Mouse (Mus musculus): Measurements from ENCODE around the gene Rab40c. TPM values are rescaled to one million over a fixed set of nuclear protein-coding genes. Genes with fewer than 3 reads are reported as not detected.

The Rab40c gene
- polyA plus RNA-seq, 1 experiment, result 18.3 TPM

DNA sequence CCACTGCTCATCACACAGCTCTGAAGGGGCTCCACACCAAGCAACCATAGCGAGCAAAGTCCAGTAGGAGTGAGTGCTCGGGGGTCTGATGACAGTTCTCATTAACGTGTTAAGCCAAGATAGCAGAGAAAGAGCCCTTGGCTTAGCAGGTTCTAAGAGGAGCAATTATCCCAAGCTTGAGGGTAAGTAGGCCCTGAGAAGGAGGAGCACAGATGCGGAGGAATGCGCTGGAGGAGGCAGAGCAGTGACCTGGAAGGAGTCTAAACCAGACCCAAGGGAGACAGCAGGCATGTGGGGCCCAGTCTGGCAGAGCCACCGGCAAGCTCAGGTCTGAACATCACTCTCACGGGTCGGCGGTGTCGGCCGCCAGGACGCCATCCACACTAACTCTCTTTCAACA is 23.6 kb downstream of the Rab40c start:
- no peaks in the 10 kb centered on the region for H3K27me3 ChIP-seq (ENCODE audit: control insufficient read depth, insufficient read depth, insufficient read length)
- TF ChIP-seq CEBPB (IDR thresholded peaks at IDR 0.05; ENCODE audit: insufficient read depth, poor library complexity, severe bottlenecking), result no peak
- no peak for TF ChIP-seq MYOD1 (IDR thresholded peaks at IDR 0.05; ENCODE audit: control insufficient read depth in 1 of 3, insufficient read length in 2 of 3, low read depth in 2 of 3)
- no peak for TF ChIP-seq SRF (IDR thresholded peaks at IDR 0.05; ENCODE audit: control insufficient read depth, insufficient read length, low read depth)
- no peak for TF ChIP-seq TCF3 (IDR thresholded peaks at IDR 0.05; ENCODE audit: insufficient read length, low read depth)
- no peak for TF ChIP-seq E2F4 (IDR thresholded peaks at IDR 0.05; ENCODE audit: insufficient read depth)
- no peak for TF ChIP-seq MYOG (IDR thresholded peaks at IDR 0.05; ENCODE audit: control insufficient read depth in 1 of 3, insufficient read depth in 1 of 3, insufficient read length in 2 of 3, low read depth in 2 of 3)
- TF ChIP-seq REST (IDR thresholded peaks at IDR 0.05; ENCODE audit: insufficient read depth, insufficient read length), result no peak
- no peak for TF ChIP-seq POLR2A (IDR thresholded peaks at IDR 0.05; ENCODE audit: insufficient read length, low read depth)
- TF ChIP-seq TCF12 (IDR thresholded peaks at IDR 0.05; ENCODE audit: insufficient read depth, poor library complexity, severe bottlenecking), result no peak
- no peak for TF ChIP-seq POLR2AphosphoS2 (IDR thresholded peaks at IDR 0.05; ENCODE audit: insufficient read length, low read depth)
- no peak for TF ChIP-seq MAX (IDR thresholded peaks at IDR 0.05; ENCODE audit: low read depth)
- TF ChIP-seq USF1 (IDR thresholded peaks at IDR 0.05; ENCODE audit: low read depth), result no peak
- no peak overlapping the region for H3K4me2 ChIP-seq (ENCODE audit: low read depth)
- H3ac ChIP-seq (ENCODE audit: control insufficient read depth, insufficient read length), result no peak overlapping the region
- H3K36me3 ChIP-seq (ENCODE audit: control insufficient read depth, insufficient read depth), result peaks cover 7% of the 10 kb centered on the region
- H3K79me2 ChIP-seq (ENCODE audit: control insufficient read depth, insufficient read depth), result peaks cover 1% of the 10 kb centered on the region
- H3K4me3 ChIP-seq, result no peak overlapping the region

GRCm38 (mm10) chr17:25895415-25895814 is 24.1 kb downstream of the Rab40c start:
- Histone ChIP-seq H3K4me3 (no peak overlapping the region), H3K36me3 (ENCODE audit: control insufficient read depth, insufficient read depth) (peaks cover 7% of the 10 kb centered on the region), H3K4me2 (ENCODE audit: low read depth) (no peak overlapping the region), H3K79me2 (ENCODE audit: control insufficient read depth, insufficient read depth) (no peaks in the 10 kb centered on the region), H3K27me3 (ENCODE audit: control insufficient read depth, insufficient read depth, insufficient read length) (no peaks in the 10 kb centered on the region), H3ac (ENCODE audit: control insufficient read depth, insufficient read length) (no peak overlapping the region)
- TF ChIP-seq TCF12 (IDR thresholded peaks at IDR 0.05; ENCODE audit: insufficient read depth, poor library complexity, severe bottlenecking) (no peak), TCF3 (IDR thresholded peaks at IDR 0.05; ENCODE audit: insufficient read length, low read depth) (no peak), USF1 (IDR thresholded peaks at IDR 0.05; ENCODE audit: low read depth) (no peak), POLR2A (IDR thresholded peaks at IDR 0.05; ENCODE audit: insufficient read length, low read depth) (no peak), MAX (IDR thresholded peaks at IDR 0.05; ENCODE audit: low read depth) (no peak), MYOG (IDR thresholded peaks at IDR 0.05; ENCODE audit: control insufficient read depth in 1 of 3, insufficient read depth in 1 of 3, insufficient read length in 2 of 3, low read depth in 2 of 3) (no peak), MYOD1 (IDR thresholded peaks at IDR 0.05; ENCODE audit: control insufficient read depth in 1 of 3, insufficient read length in 2 of 3, low read depth in 2 of 3) (no peak), REST (IDR thresholded peaks at IDR 0.05; ENCODE audit: insufficient read depth, insufficient read length) (no peak), E2F4 (IDR thresholded peaks at IDR 0.05; ENCODE audit: insufficient read depth) (no peak), POLR2AphosphoS2 (IDR thresholded peaks at IDR 0.05; ENCODE audit: insufficient read length, low read depth) (no peak), SRF (IDR thresholded peaks at IDR 0.05; ENCODE audit: control insufficient read depth, insufficient read length, low read depth) (no peak), CEBPB (IDR thresholded peaks at IDR 0.05; ENCODE audit: insufficient read depth, poor library complexity, severe bottlenecking) (no peak)

- H3K27me3 ChIP-seq (ENCODE audit: control insufficient read depth, insufficient read depth, insufficient read length), result no peaks in the 10 kb centered on the region
- H3K4me3 ChIP-seq, result no peak overlapping the region
- H3K79me2 ChIP-seq (ENCODE audit: control insufficient read depth, insufficient read depth), result no peaks in the 10 kb centered on the region
- H3K4me2 ChIP-seq (ENCODE audit: low read depth), result no peak overlapping the region
- TF ChIP-seq MYOG (IDR thresholded peaks at IDR 0.05; ENCODE audit: control insufficient read depth in 1 of 3, insufficient read depth in 1 of 3, insufficient read length in 2 of 3, low read depth in 2 of 3) (peak in 1 of 3 experiments; percentile 45), MYOD1 (IDR thresholded peaks at IDR 0.05; ENCODE audit: control insufficient read depth in 1 of 3, insufficient read length in 2 of 3, low read depth in 2 of 3) (peak in 2 of 3 experiments; percentile 81 to 83), TCF3 (IDR thresholded peaks at IDR 0.05; ENCODE audit: insufficient read length, low read depth) (no peak)
- H3K36me3 ChIP-seq (ENCODE audit: control insufficient read depth, insufficient read depth), result peaks cover 8% of the 10 kb centered on the region
- H3ac ChIP-seq (ENCODE audit: control insufficient read depth, insufficient read length), result no peak overlapping the region
Observed at GRCm38 (mm10) chr17:25893975-25894617, 25.4 kb downstream of the Rab40c start.

DNA sequence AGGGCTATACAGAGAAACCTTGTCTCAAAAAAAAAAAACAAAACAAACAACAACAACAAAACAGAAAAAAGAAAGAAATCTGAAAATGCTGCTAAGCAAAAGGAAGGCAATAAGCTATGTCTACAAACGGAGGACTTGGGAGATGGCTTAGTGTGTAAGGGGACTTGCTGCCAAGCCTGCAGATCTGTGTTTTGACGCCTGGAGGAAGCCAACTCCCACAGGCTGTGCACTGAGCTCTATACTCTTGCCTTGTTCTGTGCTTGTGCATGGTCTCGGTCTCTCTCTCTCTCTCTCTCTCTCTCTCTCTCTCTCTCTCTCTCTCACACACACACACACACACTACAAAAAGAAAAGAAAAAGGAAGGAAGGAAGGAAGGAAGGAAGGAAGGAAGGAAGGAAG is 30.7 kb downstream of the Rab40c start:
- no peak for TF ChIP-seq SRF (IDR thresholded peaks at IDR 0.05; ENCODE audit: control insufficient read depth, insufficient read length, low read depth)
- no peak for TF ChIP-seq MAX (IDR thresholded peaks at IDR 0.05; ENCODE audit: low read depth)
- no peak for TF ChIP-seq MYOG (IDR thresholded peaks at IDR 0.05; ENCODE audit: control insufficient read depth in 1 of 3, insufficient read depth in 1 of 3, insufficient read length in 2 of 3, low read depth in 2 of 3)
- TF ChIP-seq E2F4 (IDR thresholded peaks at IDR 0.05; ENCODE audit: insufficient read depth), result no peak
- no peak for TF ChIP-seq MYOD1 (IDR thresholded peaks at IDR 0.05; ENCODE audit: control insufficient read depth in 1 of 3, insufficient read length in 2 of 3, low read depth in 2 of 3)
- no peak for TF ChIP-seq TCF3 (IDR thresholded peaks at IDR 0.05; ENCODE audit: insufficient read length, low read depth)
- no peak for TF ChIP-seq CEBPB (IDR thresholded peaks at IDR 0.05; ENCODE audit: insufficient read depth, poor library complexity, severe bottlenecking)
- TF ChIP-seq REST (IDR thresholded peaks at IDR 0.05; ENCODE audit: insufficient read depth, insufficient read length), result no peak
- Histone ChIP-seq H3K36me3 (ENCODE audit: control insufficient read depth, insufficient read depth) (peaks cover 8% of the 10 kb centered on the region), H3ac (ENCODE audit: control insufficient read depth, insufficient read length) (no peak overlapping the region), H3K27me3 (ENCODE audit: control insufficient read depth, insufficient read depth, insufficient read length) (no peaks in the 10 kb centered on the region), H3K4me3 (no peak overlapping the region), H3K79me2 (ENCODE audit: control insufficient read depth, insufficient read depth) (no peaks in the 10 kb centered on the region), H3K4me2 (ENCODE audit: low read depth) (no peak overlapping the region)

GRCm38 (mm10) chr17:25887467-25887866 is 32.1 kb downstream of the Rab40c start:
- no peaks in the 10 kb centered on the region for H3K79me2 ChIP-seq (ENCODE audit: control insufficient read depth, insufficient read depth)
- H3K36me3 ChIP-seq (ENCODE audit: control insufficient read depth, insufficient read depth), result peaks cover 8% of the 10 kb centered on the region
- TF ChIP-seq TCF12 (IDR thresholded peaks at IDR 0.05; ENCODE audit: insufficient read depth, poor library complexity, severe bottlenecking), result no peak
- no peak for TF ChIP-seq SRF (IDR thresholded peaks at IDR 0.05; ENCODE audit: control insufficient read depth, insufficient read length, low read depth)
- no peak for TF ChIP-seq E2F4 (IDR thresholded peaks at IDR 0.05; ENCODE audit: insufficient read depth)
- no peak for TF ChIP-seq REST (IDR thresholded peaks at IDR 0.05; ENCODE audit: insufficient read depth, insufficient read length)
- TF ChIP-seq MAX (IDR thresholded peaks at IDR 0.05; ENCODE audit: low read depth), result no peak
- no peak for TF ChIP-seq POLR2AphosphoS2 (IDR thresholded peaks at IDR 0.05; ENCODE audit: insufficient read length, low read depth)
- no peak for TF ChIP-seq USF1 (IDR thresholded peaks at IDR 0.05; ENCODE audit: low read depth)
- TF ChIP-seq POLR2A (IDR thresholded peaks at IDR 0.05; ENCODE audit: insufficient read length, low read depth), result no peak
- TF ChIP-seq TCF3 (IDR thresholded peaks at IDR 0.05; ENCODE audit: insufficient read length, low read depth), result no peak
- no peak for TF ChIP-seq MYOG (IDR thresholded peaks at IDR 0.05; ENCODE audit: control insufficient read depth in 1 of 3, insufficient read depth in 1 of 3, insufficient read length in 2 of 3, low read depth in 2 of 3)
- no peak for TF ChIP-seq MYOD1 (IDR thresholded peaks at IDR 0.05; ENCODE audit: control insufficient read depth in 1 of 3, insufficient read length in 2 of 3, low read depth in 2 of 3)
- TF ChIP-seq CEBPB (IDR thresholded peaks at IDR 0.05; ENCODE audit: insufficient read depth, poor library complexity, severe bottlenecking), result no peak
- no peak overlapping the region for H3K4me2 ChIP-seq (ENCODE audit: low read depth)
- no peaks in the 10 kb centered on the region for H3K27me3 ChIP-seq (ENCODE audit: control insufficient read depth, insufficient read depth, insufficient read length)
- no peak overlapping the region for H3K4me3 ChIP-seq
- no peak overlapping the region for H3ac ChIP-seq (ENCODE audit: control insufficient read depth, insufficient read length)
